Mouse (Mus musculus) CH12.LX (cell line): Measurements from ENCODE around the gene Bco1.

Source experiments
- CTCF ChIP-seq, 2 experiments: IDR thresholded peaks in 1 of 2; conservative IDR thresholded peaks in 1 of 2; 2 replicates each; pipeline ENCODE4 v1.5.1; 2011 to 2012; ENCODE audit warnings: low read depth in 2 of 2, low read length in 2 of 2, improper control_type of control experiment in 1 of 2, inconsistent platforms in 1 of 2, mild to moderate bottlenecking in 1 of 2, moderate library complexity in 1 of 2
- EP300 ChIP-seq: IDR thresholded peaks from 2 replicates; pipeline ENCODE4 v1.6.1; 2011; ENCODE audit warnings: low read length, improper control_type of control experiment
- IRF4 ChIP-seq: IDR thresholded peaks from 2 replicates; pipeline ENCODE4 v1.6.1; 2014; ENCODE audit warnings: low read depth, mild to moderate bottlenecking, inconsistent platforms, low read length, improper control_type of control experiment
- KAT2A ChIP-seq: IDR thresholded peaks from 2 replicates; pipeline ENCODE4 v1.6.1; 2012; ENCODE audit warnings: low read length, improper control_type of control experiment, inconsistent platforms; ENCODE audit not compliant: insufficient replicate concordance
- MAX ChIP-seq: IDR thresholded peaks from 2 replicates; pipeline ENCODE4 v1.6.1; 2011; ENCODE audit warnings: low read length, improper control_type of control experiment
- POLR2A ChIP-seq: IDR thresholded peaks from 2 replicates; pipeline ENCODE4 v1.6.1; 2011; ENCODE audit warnings: low read depth, mild to moderate bottlenecking, improper control_type of control experiment, low read length
- SIN3A ChIP-seq: IDR thresholded peaks from 2 replicates; pipeline ENCODE4 v1.6.1; 2012; ENCODE audit warnings: low read length, improper control_type of control experiment, inconsistent platforms
- TBP ChIP-seq: conservative IDR thresholded peaks from 2 replicates; pipeline ENCODE4 v1.6.1; 2011; ENCODE audit warnings: low read depth, low read length, improper control_type of control experiment
- ZC3H11A ChIP-seq: IDR thresholded peaks from 2 replicates; pipeline ENCODE4 v1.6.1; 2012; ENCODE audit warnings: low read depth, mild to moderate bottlenecking, inconsistent platforms, low read length, improper control_type of control experiment

DNA sequence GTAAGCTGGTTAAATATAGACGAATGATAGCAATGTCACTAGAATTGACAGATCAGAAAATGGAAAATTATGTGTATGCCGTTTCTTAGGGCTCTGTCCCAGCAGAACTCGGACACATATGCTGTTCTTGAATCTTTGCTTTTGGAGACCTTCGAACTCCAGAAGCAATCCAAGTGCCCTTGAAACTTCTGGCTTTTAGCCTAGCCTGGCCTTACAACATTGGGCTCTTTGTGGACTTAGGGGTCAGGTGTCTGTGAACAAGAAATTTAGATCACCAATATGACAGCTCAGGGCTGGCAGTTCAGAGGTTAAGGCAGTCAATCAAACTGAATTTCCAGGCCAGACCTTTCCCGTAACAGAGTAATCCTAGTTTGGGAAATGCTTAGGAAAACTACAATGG, 63.4 kb downstream of the Bco1 start:
- TF ChIP-seq SIN3A (no peak), CTCF (conservative IDR thresholded peaks at IDR 0.05 in 1 of 2, IDR thresholded peaks at IDR 0.05 in 1 of 2; ENCODE audit: low read depth in 2 of 2, low read length in 2 of 2) (no peak), POLR2A (no peak), IRF4 (no peak), ZC3H11A (no peak), MAX (no peak), TBP (no peak), KAT2A (no peak), EP300 (no peak)
